In the genomic region with DNA sequence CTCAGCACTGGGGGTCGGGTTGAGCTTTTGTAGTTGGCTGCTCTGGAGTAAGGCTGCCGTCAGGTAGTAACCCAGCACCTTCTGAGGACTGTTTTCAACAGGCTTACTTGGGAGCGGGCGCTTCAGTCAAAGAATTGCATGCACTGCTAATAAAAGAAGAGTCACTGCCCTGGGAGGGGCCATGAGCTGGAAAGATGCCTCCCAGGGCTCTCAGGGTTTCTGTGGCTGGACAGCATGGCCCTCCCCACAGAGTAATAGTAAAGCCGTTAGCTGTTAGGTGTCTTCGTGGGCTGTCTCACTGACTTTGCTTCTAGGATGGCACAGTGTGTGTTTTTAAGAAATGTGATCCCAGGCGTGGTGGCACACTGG, we compare ENCODE assay signal across 17 mouse cellular contexts.
A peak's percentile ranks its signal among the peaks of the same experiment; 100 is the strongest.
DNase-seq lines count a peak whose midpoint lies in the region; ATAC-seq and TF ChIP-seq lines count a peak whose summit lies in the region.
"Had no signal": no experiment of that assay in that cellular context is flagged by ENCODE, and none has a peak within 500 bp of the region (broad histone marks: within the 10 kb centered on the region; RNA-seq: fewer than 3 reads in every experiment).

No protein-coding gene starts in this region.

- no peak overlapping the region for H3K4me3 ChIP-seq in cerebellum, adult 2 months (replicated peaks; ENCODE audit: insufficient read depth, low read depth, low read length)
- H3K4me3 ChIP-seq in kidney, adult 2 months (ENCODE audit: insufficient read depth, low read depth, low read length): no peak overlapping the region
- H3K4me3 ChIP-seq in liver, adult 2 months (ENCODE audit: insufficient read depth, low read depth, low read length): no peak overlapping the region
- H3K4me3 ChIP-seq in liver, embryonic 11.5 days (ENCODE audit: low read depth, low read length): no peak overlapping the region
- H3K4me3 ChIP-seq: forebrain, embryonic 13.5 days; limb, embryonic 15.5 days had no signal

- no peak for DNase-seq in cerebellum, adult 2 months
- no peak for DNase-seq in cerebellum, adult 18-20 months
- peak; percentile 55 for DNase-seq in kidney, adult 2 months
- DNase-seq in kidney, postnatal 4 days: no peak
- DNase-seq in liver, adult 2 months (ENCODE audit: extremely low read depth, low read depth, low spot score): peak; percentile 40
- DNase-seq in liver, embryonic 11.5 days (ENCODE audit: low spot score): no peak
- DNase-seq in ZHBTc4 (ENCODE audit: low read depth, low spot score): peak; percentile 28
- DNase-seq in layer of hippocampus, adult 9-11 months: no peak
- DNase-seq: cerebellum, adult 9-10 months; gastrocnemius, postnatal 10 days; lung, postnatal 14 days; thymus, postnatal 25 days had no signal

- peaks cover 14% of the 10 kb centered on the region for H3K79me2 ChIP-seq in liver, adult 2 months (ENCODE audit: control insufficient read depth, insufficient read depth, low read length)

- no peaks in the 10 kb centered on the region for H3K27me3 ChIP-seq in cerebellum, adult 2 months (ENCODE audit: control insufficient read depth, insufficient read depth, low read length)
- H3K27me3 ChIP-seq in kidney, adult 2 months (replicated peaks; ENCODE audit: control insufficient read depth, insufficient read depth, low read length): no peaks in the 10 kb centered on the region
- no peaks in the 10 kb centered on the region for H3K27me3 ChIP-seq in liver, adult 2 months (ENCODE audit: control insufficient read depth, insufficient read depth, low read length)
- H3K27me3 ChIP-seq in liver, embryonic 11.5 days (replicated peaks; ENCODE audit: control insufficient read depth, insufficient read depth, low read length): no peaks in the 10 kb centered on the region
- H3K27me3 ChIP-seq: forebrain, embryonic 13.5 days; limb, embryonic 15.5 days had no signal

- ATAC-seq in liver, embryonic 11.5 days (replicated peaks; ENCODE audit: low FRiP score): no peak
- ATAC-seq: forebrain, embryonic 13.5 days; hindbrain, postnatal 0 days had no signal

- no peak overlapping the region for H3K4me2 ChIP-seq in liver, embryonic 11.5 days
- H3K4me2 ChIP-seq: forebrain, embryonic 13.5 days; heart, embryonic 11.5 days; limb, embryonic 15.5 days; midbrain, embryonic 11.5 days had no signal

- no peak overlapping the region for H3K9ac ChIP-seq in liver, adult 2 months (ENCODE audit: low read depth, low read length)
- H3K9ac ChIP-seq in liver, embryonic 11.5 days (ENCODE audit: low read depth, low read length): no peak overlapping the region
- H3K9ac ChIP-seq: forebrain, embryonic 13.5 days; limb, embryonic 15.5 days had no signal

- no peaks in the 10 kb centered on the region for H3K9me3 ChIP-seq in liver, embryonic 11.5 days (ENCODE audit: control insufficient read depth, low read length)
- H3K9me3 ChIP-seq: forebrain, embryonic 13.5 days; limb, embryonic 15.5 days had no signal

- TF ChIP-seq POLR2A in cerebellum, adult 2 months (IDR thresholded peaks at IDR 0.05; ENCODE audit: borderline replicate concordance, insufficient read depth, low read length): no peak
- TF ChIP-seq POLR2A in kidney, adult 2 months (IDR thresholded peaks at IDR 0.05; ENCODE audit: low read depth, low read length): no peak
- no peak for TF ChIP-seq POLR2A in liver, adult 2 months (IDR thresholded peaks at IDR 0.05; ENCODE audit: extremely low read depth, insufficient read depth, low read length)

- peaks cover 23% of the 10 kb centered on the region for H3K4me1 ChIP-seq in cerebellum, adult 2 months (ENCODE audit: control insufficient read depth, insufficient read depth, low read length)
- H3K4me1 ChIP-seq in kidney, adult 2 months (ENCODE audit: control insufficient read depth, insufficient read depth, low read length): peaks cover 29% of the 10 kb centered on the region
- peaks cover 20% of the 10 kb centered on the region for H3K4me1 ChIP-seq in liver, adult 2 months (ENCODE audit: control insufficient read depth, insufficient read depth, low read length)
- peaks cover 3% of the 10 kb centered on the region for H3K4me1 ChIP-seq in liver, embryonic 11.5 days (replicated peaks; ENCODE audit: control insufficient read depth, insufficient read depth, low read length)

- WGBS in cerebellum, adult 2 months: 67% methylated on average over 7 of the region's 7 CpGs
- WGBS in kidney, adult 2 months: 52% methylated on average over 7 of the region's 7 CpGs
- WGBS in liver, adult 2 months: 52% methylated on average over 7 of the region's 7 CpGs
- WGBS in liver, embryonic 11.5 days: 91% methylated on average over 7 of the region's 7 CpGs

- 0 out of 2 replicates have a peak overlapping the region, but pooled peaks have one; percentile 9 for H3K27ac ChIP-seq in cerebellum, adult 2 months (ENCODE audit: insufficient read depth, low read length)
- peak overlapping the region; percentile 61 for H3K27ac ChIP-seq in kidney, adult 2 months (ENCODE audit: insufficient read depth, low read depth, low read length)
- H3K27ac ChIP-seq in liver, adult 2 months (replicated peaks; ENCODE audit: insufficient read depth, low read depth, low read length): peak overlapping the region; percentile 70
- no peak overlapping the region for H3K27ac ChIP-seq in liver, embryonic 11.5 days (ENCODE audit: low read depth, low read length)
- H3K27ac ChIP-seq: forebrain, embryonic 13.5 days; hindbrain, postnatal 0 days had no signal

- TF ChIP-seq CTCF in cerebellum, adult 2 months (IDR thresholded peaks at IDR 0.05; ENCODE audit: borderline replicate concordance, insufficient read depth, low read depth, low read length): no peak
- no peak for TF ChIP-seq CTCF in kidney, adult 2 months (conservative IDR thresholded peaks at IDR 0.05; ENCODE audit: insufficient read depth, insufficient read length, low read depth, low read length)
- TF ChIP-seq CTCF in liver, adult 2 months (IDR thresholded peaks at IDR 0.05; ENCODE audit: low read depth, low read length): no peak

- H3K36me3 ChIP-seq in kidney, adult 2 months (ENCODE audit: control insufficient read depth, insufficient read depth, low read length): no peaks in the 10 kb centered on the region
- no peaks in the 10 kb centered on the region for H3K36me3 ChIP-seq in liver, adult 2 months (ENCODE audit: control insufficient read depth, insufficient read depth, low read length)
- no peaks in the 10 kb centered on the region for H3K36me3 ChIP-seq in liver, embryonic 11.5 days (ENCODE audit: control insufficient read depth, insufficient read depth, low read length)
- H3K36me3 ChIP-seq: limb, embryonic 15.5 days had no signal

Comparison
In these comparisons a context has a peak if more than half of its experiments do, and no peak if none do; other contexts are left out.
1. DNase-seq: peak in kidney, adult 2 months (single experiment), liver, adult 2 months (single experiment) and ZHBTc4 (single experiment); none in cerebellum, adult 2 months (0 of 2), cerebellum, adult 18-20 months (0 of 2), kidney, postnatal 4 days (0 of 2), liver, embryonic 11.5 days (single experiment) and layer of hippocampus, adult 9-11 months (single experiment).